8 mouse cellular contexts compared by ENCODE assay signal in the genomic region with DNA sequence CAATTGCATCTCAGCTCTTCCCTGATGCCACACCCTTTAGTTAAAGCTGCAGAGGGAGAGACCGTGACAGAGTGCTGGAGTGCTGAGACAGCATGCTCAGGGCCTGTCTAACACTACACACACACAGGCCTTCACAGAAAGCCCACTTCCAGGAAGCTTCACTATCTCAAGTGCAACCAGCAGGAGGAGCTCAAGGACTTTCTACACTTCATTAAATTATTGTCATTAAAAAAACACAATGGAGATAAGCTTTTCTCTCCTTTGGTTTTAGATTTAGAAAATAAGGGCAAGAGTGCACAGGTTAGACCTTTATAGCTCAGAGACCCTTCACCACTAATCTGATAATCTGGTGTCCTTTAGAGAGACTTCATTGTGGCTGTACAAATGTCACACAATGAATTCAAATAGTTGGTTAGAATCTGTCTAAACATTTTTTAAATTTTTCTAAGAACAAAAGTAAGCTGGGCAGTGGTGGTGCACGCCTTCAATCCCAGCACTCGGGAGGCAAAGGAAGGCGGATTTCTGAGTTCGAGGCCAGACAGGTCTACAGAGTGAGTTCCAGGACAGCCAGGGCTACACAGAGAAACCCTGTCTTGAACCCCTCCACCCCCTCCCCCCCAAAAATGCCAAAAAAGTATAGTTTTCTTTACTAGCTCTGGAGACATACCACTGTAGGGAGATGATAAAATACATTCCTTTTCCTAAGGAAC. TPM values are rescaled to one million over a fixed set of nuclear protein-coding genes. Genes with fewer than 3 reads are reported as not detected.
A peak's percentile ranks its signal among the peaks of the same experiment; 100 is the strongest.
DNase-seq lines count a peak whose midpoint lies in the region; ATAC-seq and TF ChIP-seq lines count a peak whose summit lies in the region.

No protein-coding gene starts in this region.

- TF ChIP-seq CTCF in G1E (IDR thresholded peaks at IDR 0.05; ENCODE audit: low read depth, low read length): peak; percentile 40; the same call in 1 of the 2 replicates

- H3K4me3 ChIP-seq in G1E (ENCODE audit: low read depth, low read length): no peak overlapping the region
- H3K4me3 ChIP-seq in midbrain, embryonic 10.5 days: no peak overlapping the region

- intact Hi-C loops in heart, postnatal 36 days (cut with DNase I): loop anchor here (1.0 kb wide), 1 partner anchor 455 kb away; no protein-coding TSS in a partner anchor

- H3K4me1 ChIP-seq in G1E (ENCODE audit: insufficient read depth, low read depth, low read length): peaks cover 2% of the 10 kb centered on the region
- no peaks in the 10 kb centered on the region for H3K4me1 ChIP-seq in midbrain, embryonic 10.5 days

- H3K27me3 ChIP-seq in G1E (ENCODE audit: insufficient read depth, low read length): no peaks in the 10 kb centered on the region
- H3K27me3 ChIP-seq in midbrain, embryonic 10.5 days (ENCODE audit: low read depth, poor library complexity, severe bottlenecking): no peaks in the 10 kb centered on the region

- no peak overlapping the region for H3K27ac ChIP-seq in midbrain, embryonic 10.5 days (replicated peaks)

- WGBS in midbrain, embryonic 10.5 days: 49% methylated on average over 5 of the region's 5 CpGs

- ATAC-seq in G1E (ENCODE audit: extremely low read depth, insufficient number of reproducible peaks, low FRiP score, poor library complexity, severe bottlenecking): peak; percentile 70

- H3K36me3 ChIP-seq in G1E (replicated peaks): peaks cover 78% of the 10 kb centered on the region
- H3K36me3 ChIP-seq in midbrain, embryonic 10.5 days: peaks cover 71% of the 10 kb centered on the region

- peak; percentile 16 for DNase-seq in gastrocnemius, adult 18-20 months (ENCODE audit: low spot score)
- no peak for DNase-seq in gastrocnemius, postnatal 25 days
- DNase-seq in G1E (ENCODE audit: low spot score): peak; percentile 41
- DNase-seq in embryo, embryonic 10.5 days (ENCODE audit: low spot score): peak; percentile 83
- peak; percentile 29 to 39 for DNase-seq in heart, postnatal 36 days
- peak; percentile 53 for DNase-seq in layer of hippocampus, adult 9-10 months (ENCODE audit: low spot score)
- DNase-seq in midbrain, embryonic 10.5 days (ENCODE audit: low spot score): peak; percentile 44
- DNase-seq in spleen, postnatal 4 days (ENCODE audit: low spot score in 2 of 2): peak; percentile 46 to 72

- H3K9me3 ChIP-seq in G1E (replicated peaks): no peaks in the 10 kb centered on the region
- H3K9me3 ChIP-seq in midbrain, embryonic 10.5 days (replicated peaks): no peaks in the 10 kb centered on the region

RNA-seq across cellular contexts. Expression of a gene that starts 9.4 kb away (rescaled TPM):
- total RNA-seq in gastrocnemius, adult 18-20 months (2021): 1 to 10 TPM; 1.4 to 2.9 TPM
- 1 to 10 TPM; 3.2 to 6.2 TPM for total RNA-seq in gastrocnemius, postnatal 25 days (2021)
- total RNA-seq in G1E (2014; fragmentation: Nextera tagmentation) (320 and 323 TPM in 2 replicates), G1E (2017) (443 and 444 TPM in 2 replicates)
- polyA plus RNA-seq in G1E (2012): 69.2 and 70.4 TPM in 2 replicates
- 1 to 10 TPM; 6.3 to 7.0 TPM for total RNA-seq in heart, postnatal 36 days (2021)
- polyA plus RNA-seq in midbrain, embryonic 10.5 days (2016; fragmentation: Nextera tagmentation; extraction: Ambion mirVana): 330 and 373 TPM in 2 replicates

RNA-seq across cellular contexts. Expression of a gene that starts 40.8 kb away (rescaled TPM):
- total RNA-seq in gastrocnemius, adult 18-20 months (2021): not detected
- total RNA-seq in gastrocnemius, postnatal 25 days (2021): not detected
- total RNA-seq in G1E (2014; fragmentation: Nextera tagmentation) (0.10 and 0.15 TPM in 2 replicates), G1E (2017) (0.22 and 0.23 TPM in 2 replicates)
- not detected in 2 replicates for polyA plus RNA-seq in G1E (2012)
- not detected for total RNA-seq in heart, postnatal 36 days (2021)
- polyA plus RNA-seq in midbrain, embryonic 10.5 days (2016; fragmentation: Nextera tagmentation; extraction: Ambion mirVana): 0.19 and 0.21 TPM in 2 replicates

RNA-seq across cellular contexts. Expression of a gene that starts 48.3 kb away (rescaled TPM):
- total RNA-seq in gastrocnemius, adult 18-20 months (2021): 10 to 100 TPM; 62.4 to 66.9 TPM
- total RNA-seq in gastrocnemius, postnatal 25 days (2021): 10 to 100 TPM; 61.3 to 61.8 TPM
- total RNA-seq in G1E (2014; fragmentation: Nextera tagmentation) (435 and 457 TPM in 2 replicates), G1E (2017) (241 and 272 TPM in 2 replicates)
- polyA plus RNA-seq in G1E (2012): 180 and 209 TPM in 2 replicates
- total RNA-seq in heart, postnatal 36 days (2021): 10 to 100 TPM; 63.4 to 64.6 TPM
- polyA plus RNA-seq in midbrain, embryonic 10.5 days (2016; fragmentation: Nextera tagmentation; extraction: Ambion mirVana): 190 and 216 TPM in 2 replicates

Comparison
In these comparisons a context has a peak if more than half of its experiments do, and no peak if none do; other contexts are left out.
1. RNA of a gene that starts 9.4 kb away (total RNA-seq): 320 to 444 TPM in G1E; 6.3 to 7.0 TPM in heart, postnatal 36 days, 3.2 to 6.2 TPM in gastrocnemius, postnatal 25 days and 1.4 to 2.9 TPM in gastrocnemius, adult 18-20 months; every median in the first group is over 10 times any median in the second.